Mouse (Mus musculus): ENCODE data around the gene Abhd11. TPM values are rescaled to one million over a fixed set of nuclear protein-coding genes. Genes with fewer than 3 reads are reported as not detected.

The Abhd11 gene
- polyA plus RNA-seq, 1 experiment from 2014 or later: 45.9 TPM

DNA sequence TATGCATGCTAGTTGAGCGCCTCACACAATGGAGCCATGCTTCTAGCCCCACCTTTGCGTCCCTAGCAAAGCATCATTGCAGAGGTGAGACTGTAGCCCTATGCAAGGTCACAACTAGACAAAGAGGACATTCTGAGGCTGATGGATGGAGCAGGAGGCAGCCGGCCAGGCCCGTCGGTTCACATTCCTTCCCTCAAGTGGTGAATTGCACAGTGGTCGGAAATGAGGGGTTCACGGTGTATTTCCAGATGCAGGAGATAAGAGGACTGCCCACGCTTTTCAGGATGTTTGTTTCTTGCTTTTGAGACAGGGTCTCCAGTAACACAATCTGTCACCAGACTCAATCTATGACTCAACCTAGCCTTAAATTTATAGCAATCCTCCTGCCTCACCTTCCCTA, 38.3 kb upstream of the Abhd11 start:
- ATAC-seq (ENCODE audit: insufficient read depth, low FRiP score, low TSS enrichment) (no peak), DNase-seq (ENCODE audit: low spot score) (no peak)
- Histone ChIP-seq H3K4me1 (ENCODE audit: control insufficient read depth, insufficient read depth, low read length) (peaks cover 7% of the 10 kb centered on the region), H3K36me3 (ENCODE audit: control insufficient read depth, insufficient read depth, low read length) (no peaks in the 10 kb centered on the region), H3K9me3 (ENCODE audit: control insufficient read depth, low read length) (no peaks in the 10 kb centered on the region), H3K4me3 (ENCODE audit: low read depth, low read length) (no peak overlapping the region), H3K27ac (ENCODE audit: low read depth, low read length) (no peak overlapping the region), H3K27me3 (ENCODE audit: control insufficient read depth, insufficient read depth, low read length) (0 out of 2 replicates have a peak, but pooled peaks cover 3% of the 10 kb centered on the region), H3K9ac (ENCODE audit: low read length) (no peak overlapping the region), H3K4me2 (ENCODE audit: low read depth) (no peak overlapping the region)
- WGBS: 79% methylated on average over 8 of the region's 8 CpGs

DNA sequence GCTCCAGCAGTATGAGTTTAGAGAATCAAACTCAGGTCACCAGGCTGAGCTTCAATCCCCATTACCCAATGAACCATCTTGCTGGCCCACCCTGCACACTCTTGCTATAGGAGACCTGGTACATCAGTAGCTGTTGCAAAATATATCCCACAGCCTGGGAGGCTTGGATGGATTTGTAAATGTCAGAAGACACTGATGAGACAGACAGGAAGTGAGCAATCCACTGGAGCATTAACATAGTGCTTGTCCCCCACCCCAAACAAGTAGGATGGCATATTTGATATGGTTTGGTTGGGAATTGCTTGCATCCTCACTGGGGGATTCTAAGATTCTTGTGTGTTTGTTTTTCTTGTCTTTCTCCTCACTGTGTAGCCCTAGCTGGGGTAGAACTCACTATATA, 35.9 kb upstream of the Abhd11 start:
- Histone ChIP-seq H3K9me3 (ENCODE audit: control insufficient read depth, low read length) (no peaks in the 10 kb centered on the region), H3K4me2 (ENCODE audit: low read depth) (no peak overlapping the region), H3K27me3 (ENCODE audit: control insufficient read depth, insufficient read depth, low read length) (no peaks in the 10 kb centered on the region), H3K4me3 (ENCODE audit: low read depth, low read length) (no peak overlapping the region), H3K9ac (ENCODE audit: low read length) (no peak overlapping the region), H3K36me3 (ENCODE audit: control insufficient read depth, insufficient read depth, low read length) (no peaks in the 10 kb centered on the region), H3K4me1 (ENCODE audit: control insufficient read depth, insufficient read depth, low read length) (no peaks in the 10 kb centered on the region), H3K27ac (ENCODE audit: low read depth, low read length) (no peak overlapping the region)
- DNase-seq (ENCODE audit: low spot score) (no peak), ATAC-seq (ENCODE audit: insufficient read depth, low FRiP score, low TSS enrichment) (no peak)

DNA sequence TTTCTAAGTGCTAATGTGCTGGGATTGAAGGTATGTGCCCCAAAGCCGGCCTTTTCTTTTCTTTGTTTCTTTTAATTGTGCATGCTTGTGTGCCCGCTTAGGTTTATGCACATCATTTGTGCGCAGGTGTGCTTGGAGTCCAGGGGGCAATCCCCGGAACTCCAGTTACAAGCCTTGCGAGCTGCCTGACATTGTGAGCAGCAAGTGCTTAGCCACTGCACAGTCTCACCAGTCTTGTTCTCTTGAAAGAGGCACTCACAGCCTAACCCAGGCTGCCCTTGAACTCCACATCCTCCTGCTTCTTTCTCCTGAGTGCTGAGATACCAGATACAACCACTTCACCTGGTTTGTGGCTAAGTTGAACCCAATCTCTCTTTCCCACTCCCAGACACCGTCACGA, 35.4 kb upstream of the Abhd11 start:
- ATAC-seq (ENCODE audit: insufficient read depth, low FRiP score, low TSS enrichment): no peak
- Histone ChIP-seq H3K9ac (ENCODE audit: low read length) (no peak overlapping the region), H3K4me2 (ENCODE audit: low read depth) (no peak overlapping the region), H3K27me3 (ENCODE audit: control insufficient read depth, insufficient read depth, low read length) (no peaks in the 10 kb centered on the region), H3K36me3 (ENCODE audit: control insufficient read depth, insufficient read depth, low read length) (no peaks in the 10 kb centered on the region), H3K27ac (ENCODE audit: low read depth, low read length) (no peak overlapping the region), H3K4me3 (ENCODE audit: low read depth, low read length) (no peak overlapping the region), H3K9me3 (ENCODE audit: control insufficient read depth, low read length) (no peaks in the 10 kb centered on the region), H3K4me1 (ENCODE audit: control insufficient read depth, insufficient read depth, low read length) (no peaks in the 10 kb centered on the region)
- WGBS: 87% methylated on average over 7 of the region's 7 CpGs
- DNase-seq (ENCODE audit: low spot score): no peak

GRCm38 (mm10) chr5:134974294-134974693, 34.7 kb upstream of the Abhd11 start:
- no peak overlapping the region for H3K4me2 ChIP-seq (ENCODE audit: low read depth)
- DNase-seq (ENCODE audit: low spot score) (no peak), ATAC-seq (ENCODE audit: insufficient read depth, low FRiP score, low TSS enrichment) (no peak)
- no peak overlapping the region for H3K9ac ChIP-seq (ENCODE audit: low read length)
- H3K4me1 ChIP-seq (ENCODE audit: control insufficient read depth, insufficient read depth, low read length): no peaks in the 10 kb centered on the region
- WGBS: 77% methylated on average over 7 of the region's 7 CpGs
- H3K27ac ChIP-seq (ENCODE audit: low read depth, low read length): no peak overlapping the region
- H3K9me3 ChIP-seq (ENCODE audit: control insufficient read depth, low read length): no peaks in the 10 kb centered on the region
- H3K36me3 ChIP-seq (ENCODE audit: control insufficient read depth, insufficient read depth, low read length): no peaks in the 10 kb centered on the region
- no peaks in the 10 kb centered on the region for H3K27me3 ChIP-seq (ENCODE audit: control insufficient read depth, insufficient read depth, low read length)
- H3K4me3 ChIP-seq (ENCODE audit: low read depth, low read length): no peak overlapping the region

- Histone ChIP-seq H3K4me1 (ENCODE audit: control insufficient read depth, insufficient read depth, low read length) (no peaks in the 10 kb centered on the region), H3K9me3 (ENCODE audit: control insufficient read depth, low read length) (no peaks in the 10 kb centered on the region), H3K27ac (ENCODE audit: low read depth, low read length) (no peak overlapping the region), H3K9ac (ENCODE audit: low read length) (no peak overlapping the region), H3K4me3 (ENCODE audit: low read depth, low read length) (no peak overlapping the region), H3K4me2 (ENCODE audit: low read depth) (no peak overlapping the region), H3K36me3 (ENCODE audit: control insufficient read depth, insufficient read depth, low read length) (no peaks in the 10 kb centered on the region), H3K27me3 (ENCODE audit: control insufficient read depth, insufficient read depth, low read length) (no peaks in the 10 kb centered on the region)
- DNase-seq (ENCODE audit: low spot score): no peak
- ATAC-seq (ENCODE audit: insufficient read depth, low FRiP score, low TSS enrichment): no peak
- 69% methylated on average over 2 of the region's 2 CpGs for WGBS
Observed at GRCm38 (mm10) chr5:134974921-134975320, 34.0 kb upstream of the Abhd11 start.

DNA sequence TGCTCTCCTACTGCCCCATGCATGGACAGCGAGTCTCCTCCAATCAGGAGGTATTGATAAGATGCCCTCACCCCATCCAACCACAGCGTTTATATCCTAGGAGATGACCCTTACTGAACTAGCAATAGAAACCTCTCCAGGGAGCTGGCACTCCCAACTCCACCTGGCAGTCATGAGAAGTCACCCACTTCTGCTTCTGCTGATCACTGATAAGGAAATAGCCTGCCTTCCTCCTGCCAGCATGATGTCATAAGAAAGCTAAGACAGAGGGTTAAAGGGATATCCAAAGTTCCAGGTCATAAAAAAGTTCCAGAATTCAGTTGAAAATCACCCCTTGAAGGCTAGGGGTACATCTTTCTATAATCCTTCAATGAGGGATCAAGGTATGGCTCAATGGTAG, 32.8 kb upstream of the Abhd11 start:
- Histone ChIP-seq H3K4me2 (ENCODE audit: low read depth) (no peak overlapping the region), H3K27me3 (ENCODE audit: control insufficient read depth, insufficient read depth, low read length) (no peaks in the 10 kb centered on the region), H3K9ac (ENCODE audit: low read length) (no peak overlapping the region), H3K9me3 (ENCODE audit: control insufficient read depth, low read length) (no peaks in the 10 kb centered on the region), H3K27ac (ENCODE audit: low read depth, low read length) (no peak overlapping the region), H3K36me3 (ENCODE audit: control insufficient read depth, insufficient read depth, low read length) (no peaks in the 10 kb centered on the region), H3K4me1 (ENCODE audit: control insufficient read depth, insufficient read depth, low read length) (no peaks in the 10 kb centered on the region), H3K4me3 (ENCODE audit: low read depth, low read length) (no peak overlapping the region)
- DNase-seq (ENCODE audit: low spot score): no peak
- no peak for ATAC-seq (ENCODE audit: insufficient read depth, low FRiP score, low TSS enrichment)
- 94% methylated on average over 2 of the region's 2 CpGs for WGBS

DNA sequence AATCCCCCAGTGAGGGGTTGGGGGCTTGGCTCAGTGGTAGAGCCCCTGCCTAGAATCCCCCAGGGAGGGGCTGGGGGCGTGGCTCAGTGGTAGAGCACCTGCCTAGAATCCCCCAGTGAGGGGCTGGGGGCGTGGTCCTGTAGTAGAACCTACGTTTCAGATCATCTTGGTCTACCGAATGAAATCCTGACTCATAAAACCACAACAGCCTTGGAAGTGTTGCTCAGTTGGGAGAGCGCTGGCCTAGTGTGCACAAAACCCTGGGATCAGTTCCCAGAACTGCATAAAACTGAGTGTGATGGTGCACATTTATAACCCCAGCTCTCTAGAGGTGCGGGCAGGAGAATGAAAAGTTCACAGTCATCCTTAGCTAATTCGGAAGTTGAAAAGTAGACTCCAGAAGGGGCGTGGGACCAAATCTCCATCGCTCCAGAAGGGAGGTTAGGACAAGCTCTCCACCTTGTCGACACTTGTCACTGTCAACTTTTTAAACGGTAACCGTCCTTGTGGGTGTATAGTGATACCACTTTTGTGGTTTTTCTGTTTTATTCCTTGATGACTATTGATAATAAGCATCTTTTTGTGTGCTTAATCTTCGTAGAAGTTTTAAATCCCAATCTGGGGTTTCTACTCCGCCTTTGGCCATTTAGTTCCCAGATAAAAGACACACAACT, 32.2 kb upstream of the Abhd11 start:
- no peak for DNase-seq (ENCODE audit: low spot score)
- no peak overlapping the region for H3K4me3 ChIP-seq (ENCODE audit: low read depth, low read length)
- H3K4me2 ChIP-seq (ENCODE audit: low read depth): no peak overlapping the region
- H3K27ac ChIP-seq (ENCODE audit: low read depth, low read length): no peak overlapping the region
- no peaks in the 10 kb centered on the region for H3K36me3 ChIP-seq (ENCODE audit: control insufficient read depth, insufficient read depth, low read length)
- H3K4me1 ChIP-seq (ENCODE audit: control insufficient read depth, insufficient read depth, low read length): no peaks in the 10 kb centered on the region
- no peaks in the 10 kb centered on the region for H3K9me3 ChIP-seq (ENCODE audit: control insufficient read depth, low read length)
- 88% methylated on average over 14 of the region's 14 CpGs for WGBS
- H3K9ac ChIP-seq (ENCODE audit: low read length): no peak overlapping the region
- no peaks in the 10 kb centered on the region for H3K27me3 ChIP-seq (ENCODE audit: control insufficient read depth, insufficient read depth, low read length)
- no peak for ATAC-seq (ENCODE audit: insufficient read depth, low FRiP score, low TSS enrichment)

GRCm38 (mm10) chr5:134977837-134978236, 31.1 kb upstream of the Abhd11 start:
- Histone ChIP-seq H3K9me3 (ENCODE audit: control insufficient read depth, low read length) (no peaks in the 10 kb centered on the region), H3K27ac (ENCODE audit: low read depth, low read length) (no peak overlapping the region), H3K36me3 (ENCODE audit: control insufficient read depth, insufficient read depth, low read length) (no peaks in the 10 kb centered on the region), H3K27me3 (ENCODE audit: control insufficient read depth, insufficient read depth, low read length) (no peaks in the 10 kb centered on the region), H3K4me1 (ENCODE audit: control insufficient read depth, insufficient read depth, low read length) (no peaks in the 10 kb centered on the region), H3K9ac (ENCODE audit: low read length) (no peak overlapping the region), H3K4me3 (ENCODE audit: low read depth, low read length) (no peak overlapping the region), H3K4me2 (ENCODE audit: low read depth) (no peak overlapping the region)
- WGBS: 91% methylated on average over 4 of the region's 4 CpGs
- DNase-seq (ENCODE audit: low spot score): no peak
- no peak for ATAC-seq (ENCODE audit: insufficient read depth, low FRiP score, low TSS enrichment)

- H3K36me3 ChIP-seq (ENCODE audit: control insufficient read depth, insufficient read depth, low read length): no peaks in the 10 kb centered on the region
- no peak for ATAC-seq (ENCODE audit: insufficient read depth, low FRiP score, low TSS enrichment)
- no peaks in the 10 kb centered on the region for H3K9me3 ChIP-seq (ENCODE audit: control insufficient read depth, low read length)
- H3K27me3 ChIP-seq (ENCODE audit: control insufficient read depth, insufficient read depth, low read length): peaks cover 16% of the 10 kb centered on the region
- H3K27ac ChIP-seq (ENCODE audit: low read depth, low read length): no peak overlapping the region
- 59% methylated on average over 10 of the region's 10 CpGs for WGBS
- DNase-seq (ENCODE audit: low spot score): no peak
- H3K4me2 ChIP-seq (ENCODE audit: low read depth): no peak overlapping the region
- H3K4me3 ChIP-seq (ENCODE audit: low read depth, low read length): no peak overlapping the region
- no peaks in the 10 kb centered on the region for H3K4me1 ChIP-seq (ENCODE audit: control insufficient read depth, insufficient read depth, low read length)
- no peak overlapping the region for H3K9ac ChIP-seq (ENCODE audit: low read length)
Observed at GRCm38 (mm10) chr5:134981149-134981548, 27.8 kb upstream of the Abhd11 start.

Measured in neural tube, embryonic 11.5 days (tissue).